Mouse (Mus musculus) frontal cortex, postnatal 25 days (tissue): Measurements from ENCODE around the gene Mnd1.

Experiments used
- DNase-seq, 2 experiments: peaks; one replicate each; pipeline ENCODE4 v3.0.0; 2022; ENCODE audit warnings: low spot score in 2 of 2

The Mnd1 gene

DNA sequence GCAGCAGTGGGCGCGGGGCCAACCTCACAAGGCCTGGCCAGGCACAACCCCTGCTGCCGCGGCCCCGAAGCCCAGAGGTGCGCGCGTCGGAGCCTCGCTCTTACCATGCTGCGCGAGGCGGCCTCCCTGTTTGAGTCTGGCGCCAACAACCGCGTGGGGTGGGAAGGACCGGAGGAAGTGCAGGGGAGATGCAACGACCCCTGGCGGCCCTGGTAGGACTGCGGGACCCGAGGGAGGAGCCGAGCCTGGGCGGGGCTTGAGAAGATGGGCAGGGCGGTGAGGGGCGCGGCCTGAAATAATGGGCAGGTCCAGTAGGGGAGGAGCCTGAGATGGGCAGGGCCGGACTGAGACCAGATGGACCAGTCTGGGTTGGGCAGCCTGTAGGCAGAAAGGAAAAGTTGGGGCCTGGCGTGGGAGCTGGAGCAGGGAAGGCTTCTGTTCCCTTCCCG is at the start of gene Mnd1:
TSS of gene Mnd1 (minus strand) at position 229 of the 449 bp plus-strand sequence.
- DNase-seq = peak; percentile 94 to 96

DNA sequence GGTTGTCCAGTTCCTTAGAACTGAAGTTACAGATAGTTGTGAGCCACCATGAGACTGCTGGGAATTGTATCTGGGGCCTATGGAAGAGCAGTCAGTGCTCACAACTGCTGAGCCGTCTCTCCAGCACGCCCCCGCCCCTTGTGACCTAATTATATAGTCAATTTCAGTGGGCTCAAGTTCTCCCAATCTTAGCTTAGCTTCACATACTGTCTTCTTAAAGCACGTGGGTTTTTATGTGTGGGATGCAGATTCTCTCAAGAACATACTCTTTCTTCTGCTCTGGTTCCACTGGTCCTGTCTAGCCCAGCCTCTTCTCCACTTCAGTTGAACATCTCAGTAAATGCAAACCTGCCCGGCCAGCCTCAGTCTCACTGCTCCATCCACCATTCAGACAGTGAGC is 49.1 kb upstream of the Mnd1 start:
- DNase-seq = no peak

DNA sequence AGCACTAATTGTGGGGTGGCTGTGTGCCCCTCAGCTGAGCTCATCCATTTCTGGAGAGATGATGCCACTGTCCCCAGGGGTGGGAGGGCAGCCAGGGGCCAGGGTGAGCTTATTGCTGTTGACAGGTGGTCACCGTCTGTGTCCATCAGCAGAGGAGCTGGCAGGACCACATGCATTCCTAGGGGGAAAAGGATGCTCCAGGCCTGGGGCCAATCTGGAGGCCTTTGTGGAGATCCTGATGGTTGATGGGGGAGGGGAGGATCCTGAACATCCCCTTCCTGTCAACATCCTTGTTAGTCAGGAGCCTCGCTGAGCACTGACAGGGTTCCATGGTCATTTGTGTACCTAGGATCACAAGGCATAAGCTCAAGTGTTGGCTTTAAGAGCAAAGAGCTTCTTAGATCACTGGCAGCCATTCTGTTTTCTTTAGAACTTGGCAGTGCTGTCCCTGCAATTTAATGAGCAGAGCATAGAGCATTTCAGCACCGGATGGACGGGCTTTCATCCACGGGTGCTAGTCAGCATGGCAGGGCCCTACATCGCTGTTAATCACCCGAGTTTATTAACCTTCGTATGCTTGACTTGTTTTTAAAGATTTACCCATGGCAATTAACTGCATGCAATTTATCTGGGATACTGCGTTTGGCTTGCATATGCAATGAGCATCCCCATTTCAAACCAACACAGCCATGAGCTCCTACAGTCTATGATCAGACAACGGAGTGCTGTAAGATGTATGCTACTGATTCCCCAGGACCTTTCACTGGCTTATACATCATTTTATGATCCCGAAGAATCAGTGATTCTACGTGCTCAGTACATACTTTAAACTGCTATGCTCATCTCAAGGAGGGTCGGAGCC is 45.2 kb upstream of the Mnd1 start:
- DNase-seq = no peak

DNA sequence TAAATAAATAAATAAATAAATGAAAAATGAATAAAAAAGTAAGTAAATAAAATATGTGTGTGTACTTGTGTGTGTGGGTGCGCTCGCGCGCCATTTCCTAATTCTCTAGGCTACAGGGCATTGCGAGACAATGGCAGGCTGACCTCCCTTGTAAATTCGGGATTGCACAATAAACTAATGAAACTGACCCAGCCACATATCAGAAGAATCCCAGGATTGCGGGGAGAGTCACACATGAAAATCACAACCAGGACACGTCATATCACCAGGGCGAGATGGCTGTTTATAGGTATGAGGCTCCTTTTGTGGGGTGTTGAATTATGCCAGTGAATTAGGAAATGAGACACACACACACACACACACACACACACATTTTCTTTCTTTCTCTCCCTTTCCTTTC is 43.9 kb upstream of the Mnd1 start:
- no peak for DNase-seq

DNA sequence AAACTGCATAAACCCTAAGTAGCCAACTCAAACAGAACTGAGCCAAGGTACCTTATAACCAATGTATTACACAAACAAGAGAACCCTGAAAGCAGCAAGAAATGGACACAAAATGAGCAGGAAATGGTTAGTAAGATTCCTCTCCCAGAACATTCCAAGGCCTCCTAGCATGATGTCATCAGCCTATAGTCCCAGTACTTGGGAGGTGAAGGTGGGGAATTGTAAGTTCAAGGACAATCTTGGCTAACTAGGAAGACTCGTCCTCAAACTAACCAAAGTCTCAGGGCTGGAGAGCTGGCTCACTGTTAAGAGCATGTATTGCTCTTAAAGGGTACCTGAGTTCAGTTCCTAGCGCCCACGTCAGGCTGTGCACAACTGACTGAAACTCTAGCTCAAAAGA is 42.6 kb upstream of the Mnd1 start:
- no peak for DNase-seq

DNA sequence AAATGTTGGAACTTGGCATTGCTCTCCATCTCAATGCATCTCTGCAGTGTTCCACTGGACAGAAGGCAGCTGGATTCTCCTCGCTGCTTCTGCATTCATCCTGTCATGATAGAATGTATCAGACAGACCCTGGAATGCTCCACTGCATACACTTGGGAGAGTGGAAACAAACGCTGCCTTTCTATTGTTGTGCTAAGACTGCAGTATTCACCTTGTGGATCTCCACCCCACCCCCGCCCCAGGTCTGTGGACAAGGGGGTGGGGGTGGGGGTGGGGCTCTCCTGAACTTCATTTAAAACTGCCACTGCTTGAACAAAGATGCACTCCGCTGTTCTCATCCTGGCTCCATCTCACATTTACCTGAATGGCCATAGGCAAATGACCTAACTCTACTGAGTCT is 38.3 kb upstream of the Mnd1 start:
- DNase-seq = no peak

DNA sequence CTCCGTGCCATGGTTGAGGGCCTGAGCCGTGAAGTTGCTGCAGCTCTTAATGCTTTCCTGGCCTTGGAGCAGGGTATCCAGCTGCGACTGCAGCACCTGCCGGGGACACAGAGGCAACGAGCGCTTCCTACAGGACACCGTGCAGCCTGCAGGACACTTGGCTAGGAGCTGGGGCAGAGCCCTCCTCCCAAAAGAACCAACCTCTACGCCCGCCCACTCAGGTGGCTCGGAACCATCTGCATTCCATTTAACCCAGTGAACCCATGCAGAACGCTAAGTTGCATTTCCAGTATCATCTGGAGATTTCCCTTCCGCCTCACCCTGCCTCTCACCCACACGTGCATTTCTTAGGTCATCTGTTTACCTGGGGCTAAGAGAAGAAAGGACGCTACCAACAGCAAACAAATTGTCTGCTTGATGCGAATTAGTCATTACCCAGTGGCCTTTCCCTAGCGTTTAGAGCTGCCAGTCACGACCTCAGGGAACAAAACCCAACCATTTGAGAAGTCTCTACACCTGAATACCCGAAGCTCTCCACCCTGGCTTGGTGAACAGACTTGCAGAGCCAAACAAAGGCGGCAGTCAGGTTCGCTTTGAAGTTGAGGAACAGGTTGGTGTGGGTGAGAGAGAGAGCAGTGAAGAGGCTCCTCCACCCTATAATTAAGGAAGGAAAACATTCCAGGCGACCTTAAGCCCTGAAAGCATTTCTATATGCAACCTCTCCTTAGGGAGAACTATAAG is 35.7 kb upstream of the Mnd1 start:
- DNase-seq = no peak

DNA sequence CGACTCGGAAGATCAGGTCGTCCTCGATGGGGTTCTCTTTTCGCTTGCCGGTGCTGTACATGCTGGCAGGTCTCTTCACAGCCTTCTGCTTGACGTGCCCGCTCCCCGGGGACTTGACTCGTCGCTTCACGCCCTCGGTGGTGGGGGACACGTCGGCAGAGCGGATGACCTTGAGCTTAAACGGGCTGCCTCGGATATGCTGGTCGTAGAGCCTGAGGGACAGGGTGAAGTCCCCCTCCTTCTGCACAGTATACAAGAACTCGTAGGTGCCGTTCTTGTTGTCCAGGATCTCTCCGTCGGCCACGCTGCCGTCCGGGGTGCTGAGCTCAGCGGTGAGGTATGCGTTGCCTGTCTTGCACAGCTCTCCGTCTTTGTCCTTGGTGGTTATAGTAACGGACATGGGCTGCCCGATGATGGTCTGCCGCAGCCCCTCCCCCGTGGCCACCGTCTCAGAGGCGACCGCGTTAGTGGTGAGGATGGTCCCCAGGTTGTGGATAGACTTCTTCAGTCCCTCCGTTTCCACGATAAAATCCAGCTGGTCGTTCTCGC is 35.0 kb upstream of the Mnd1 start:
- DNase-seq = no peak

DNA sequence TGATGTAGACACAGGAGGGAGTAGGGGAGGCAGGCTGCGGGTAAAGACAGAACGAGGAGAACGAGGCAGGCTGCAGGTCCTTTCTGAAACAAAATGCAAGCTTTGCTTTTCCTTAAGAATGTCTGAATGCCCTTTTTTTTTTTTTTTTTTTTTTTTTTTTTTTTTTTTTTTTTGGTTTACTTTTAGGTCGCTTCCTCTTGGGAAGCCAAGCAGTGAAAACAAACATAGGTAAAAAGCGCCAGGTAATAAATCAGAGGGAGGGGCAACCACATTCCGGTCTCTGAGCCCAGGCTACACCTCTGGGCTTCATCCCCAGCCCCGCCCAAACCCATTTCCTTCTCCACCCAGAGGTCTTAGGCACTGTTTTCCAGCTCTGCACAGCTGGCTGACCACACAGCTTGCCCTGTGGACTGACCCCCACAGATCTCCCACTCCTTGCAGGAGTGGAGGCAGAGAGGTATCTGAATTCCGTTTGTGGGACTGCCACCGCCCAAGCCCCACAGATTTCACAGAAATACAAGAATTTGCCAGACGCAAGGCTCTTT is 34.1 kb upstream of the Mnd1 start:
- no peak for DNase-seq

DNA sequence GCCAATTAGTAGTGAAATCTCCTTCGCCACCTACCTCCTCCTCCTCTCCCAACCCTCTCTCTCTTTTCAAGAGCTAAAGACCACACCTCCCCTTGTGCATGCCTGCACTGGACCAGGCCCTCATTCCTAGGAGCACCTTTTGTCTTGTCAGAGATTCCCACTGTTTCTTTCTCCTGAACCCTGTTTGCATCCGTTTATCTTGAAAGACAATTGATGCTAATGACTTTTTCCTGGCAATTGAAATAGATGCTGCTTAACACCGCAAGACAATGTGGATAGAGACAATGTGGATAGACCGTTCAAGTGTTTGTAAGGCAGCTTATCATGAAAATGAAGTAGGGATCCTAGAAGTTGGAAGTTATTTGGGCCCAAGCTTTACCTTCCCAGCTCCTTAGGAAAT is 26.1 kb upstream of the Mnd1 start:
- no peak for DNase-seq

DNA sequence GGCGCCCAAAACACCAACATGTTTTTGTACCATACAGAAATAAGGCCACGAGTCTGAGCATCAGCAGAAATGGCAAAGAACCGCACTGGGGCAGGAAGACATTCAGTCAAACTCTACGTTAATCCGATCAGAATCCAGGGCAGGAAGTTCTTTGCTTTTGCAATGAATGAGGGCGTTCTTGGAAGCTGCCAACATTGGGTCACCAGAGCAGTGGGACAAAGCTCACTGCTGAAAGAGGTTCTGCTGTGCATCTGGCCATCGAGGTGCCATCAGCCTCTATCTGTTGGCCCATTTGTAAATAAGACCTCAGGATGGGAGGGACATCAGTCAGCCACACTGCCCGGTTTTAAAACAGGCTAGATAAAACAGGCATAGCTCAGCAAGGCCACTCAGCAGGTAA is 25.5 kb upstream of the Mnd1 start:
- no peak for DNase-seq

DNA sequence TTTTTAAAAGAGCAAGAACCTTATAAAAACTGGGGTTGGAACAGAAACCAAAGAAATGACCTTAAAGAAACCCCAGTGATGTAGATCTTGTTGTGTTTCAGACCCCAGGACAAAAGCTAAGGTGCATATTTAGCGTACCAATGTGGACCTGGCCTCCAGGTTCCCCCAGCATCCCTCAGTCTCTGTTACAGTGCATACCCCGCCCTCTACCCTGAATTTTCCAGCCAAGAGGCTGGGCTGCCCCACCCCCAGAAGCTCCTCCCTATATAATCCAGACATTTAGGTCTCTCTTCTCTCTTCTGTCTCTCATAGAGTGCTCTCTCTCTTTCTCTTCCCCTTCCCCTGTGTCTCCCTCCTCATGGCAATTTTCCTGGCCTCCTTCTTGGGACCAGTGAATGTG is 24.7 kb upstream of the Mnd1 start:
- DNase-seq = no peak

DNA sequence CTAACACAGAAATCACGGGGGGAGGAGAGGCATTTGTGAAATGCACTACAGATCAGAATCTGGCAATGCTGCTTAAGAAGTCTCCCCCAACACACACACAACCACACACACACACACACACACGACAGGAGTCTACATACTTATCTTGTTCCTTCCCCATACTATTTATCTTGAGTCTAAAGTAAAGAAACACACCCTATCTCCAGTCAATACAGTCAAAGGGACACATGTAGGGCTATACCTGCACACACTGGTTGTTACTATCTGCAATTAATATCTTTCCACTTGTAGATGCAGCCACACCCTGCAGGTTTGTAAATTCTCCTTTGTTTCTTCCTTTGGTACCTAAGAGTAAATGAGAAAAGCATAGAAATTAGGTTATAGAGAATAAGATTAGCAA is 22.2 kb upstream of the Mnd1 start:
- no peak for DNase-seq

DNA sequence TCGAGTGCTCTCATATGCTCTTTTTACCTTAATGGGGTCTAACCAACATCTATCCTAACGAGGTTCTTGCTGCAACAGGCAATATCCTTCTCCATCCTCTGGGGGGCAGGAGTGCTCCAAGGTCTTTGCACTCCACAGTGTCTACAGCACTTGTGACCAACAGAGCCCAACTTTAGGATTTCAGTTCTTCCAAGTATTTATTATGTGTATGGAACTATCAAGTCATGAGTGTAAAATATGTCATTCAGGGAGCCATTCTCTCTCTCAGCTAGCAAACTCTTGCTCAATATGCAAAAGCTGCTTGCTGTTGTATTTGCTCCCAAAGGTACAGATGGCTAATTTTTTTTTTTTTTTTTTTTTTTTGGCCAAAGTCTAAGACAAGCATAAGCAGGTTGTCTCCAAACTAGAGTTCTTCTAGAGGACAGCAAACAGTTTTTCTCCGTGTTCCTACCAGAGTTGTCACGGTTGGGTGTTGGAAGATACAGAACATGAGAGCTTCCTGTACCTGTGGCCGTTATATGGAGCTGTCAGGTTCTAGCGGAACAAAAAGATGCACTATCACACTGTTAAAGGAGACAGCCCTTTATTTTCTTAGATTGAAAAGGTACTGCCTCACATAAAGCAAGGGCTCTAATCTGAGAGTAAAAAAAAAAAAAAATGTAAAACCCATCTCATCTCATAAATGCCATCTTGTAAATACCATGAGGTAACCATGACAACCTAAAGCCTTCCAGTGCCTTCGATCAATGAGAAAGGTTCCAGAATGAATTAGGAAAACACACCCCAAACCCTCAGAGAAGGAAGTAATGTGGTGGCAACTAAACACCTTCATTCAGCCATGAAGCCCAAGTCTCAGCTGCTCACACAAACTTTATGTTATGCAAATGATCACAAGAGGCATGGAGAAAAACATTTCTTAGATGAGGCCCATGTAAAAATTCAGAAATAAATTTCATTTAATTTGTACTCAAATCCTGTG is 20.0 kb upstream of the Mnd1 start:
- DNase-seq = peak; percentile 43 to 52

DNA sequence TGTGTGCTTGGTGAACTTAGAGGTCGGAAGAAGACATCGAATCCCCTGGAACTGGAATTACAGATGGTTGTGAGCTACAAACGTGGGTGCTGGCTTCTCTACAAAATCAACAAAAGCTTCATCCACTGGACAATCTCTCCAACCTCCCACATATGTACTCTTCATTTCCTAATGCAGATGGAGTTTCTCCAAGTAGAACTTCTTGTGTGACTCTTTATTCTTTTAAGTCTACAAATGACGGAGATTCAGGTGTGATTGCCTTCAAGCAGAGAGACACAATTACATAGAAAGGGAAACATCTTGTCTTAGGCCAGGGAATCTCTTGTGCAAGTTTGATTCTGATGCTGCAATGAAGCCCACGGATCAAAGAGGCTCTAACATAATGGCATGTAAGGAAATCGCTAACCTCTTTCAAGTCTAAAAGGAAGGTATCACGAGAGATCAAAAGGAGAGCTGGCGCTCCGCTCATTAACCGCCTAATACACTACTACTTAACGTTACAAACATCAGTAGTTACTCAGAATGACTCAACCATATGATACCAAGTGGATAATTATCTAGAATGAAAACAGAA is 18.1 kb upstream of the Mnd1 start, which contains the start of gene Gm6525:
TSS of gene Gm6525 (plus strand) at position 524 of the 574 bp plus-strand sequence.
- no peak for DNase-seq

DNA sequence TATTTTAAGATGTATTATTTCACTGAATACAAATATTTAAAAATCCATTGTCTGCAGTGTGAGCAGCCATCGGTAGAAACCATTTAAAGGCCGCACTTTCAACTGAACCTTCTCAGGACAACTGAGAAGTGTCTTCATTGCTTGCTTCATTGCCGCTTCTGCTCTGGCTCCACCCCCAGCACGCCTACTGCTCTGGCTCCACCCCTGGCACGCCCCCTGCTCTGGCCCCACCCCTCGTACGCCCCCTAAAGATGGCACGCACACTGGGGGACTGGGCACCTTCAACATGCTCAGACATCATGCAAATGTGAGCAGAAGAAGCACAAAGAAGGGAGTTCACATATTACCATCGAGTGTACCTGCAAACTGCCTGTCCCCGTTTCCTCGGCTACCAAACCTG is 16.8 kb upstream of the Mnd1 start:
- DNase-seq = no peak

DNA sequence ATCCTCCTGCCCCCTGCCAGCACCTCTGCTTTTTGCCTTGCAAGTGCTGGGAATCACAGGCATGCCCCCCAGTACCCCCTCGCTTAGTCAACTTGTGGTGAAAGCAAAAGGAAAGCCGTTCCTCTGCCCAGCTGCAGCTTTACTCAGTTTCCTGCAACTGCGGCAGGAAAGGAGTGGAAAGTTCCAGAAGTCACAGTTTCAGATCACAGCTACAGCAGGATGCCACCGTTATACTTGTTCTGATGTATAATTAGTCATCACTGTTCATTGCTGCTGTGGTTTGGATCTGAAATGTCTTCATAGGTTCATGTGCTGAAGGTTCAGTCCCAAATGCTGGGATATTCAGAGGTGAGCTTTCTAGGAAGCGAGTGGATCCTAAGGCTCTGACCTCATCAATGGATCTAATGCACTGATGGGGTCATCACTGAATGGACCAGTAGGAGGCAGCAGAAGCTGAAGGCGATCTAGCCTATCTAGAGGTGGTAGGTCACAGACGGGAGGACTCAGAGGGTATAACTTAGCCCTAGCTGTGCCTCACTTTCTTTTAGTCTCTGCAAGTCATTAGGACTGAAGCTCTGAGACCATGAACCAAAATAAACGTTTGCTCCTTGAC is 13.9 kb upstream of the Mnd1 start:
- no peak for DNase-seq

DNA sequence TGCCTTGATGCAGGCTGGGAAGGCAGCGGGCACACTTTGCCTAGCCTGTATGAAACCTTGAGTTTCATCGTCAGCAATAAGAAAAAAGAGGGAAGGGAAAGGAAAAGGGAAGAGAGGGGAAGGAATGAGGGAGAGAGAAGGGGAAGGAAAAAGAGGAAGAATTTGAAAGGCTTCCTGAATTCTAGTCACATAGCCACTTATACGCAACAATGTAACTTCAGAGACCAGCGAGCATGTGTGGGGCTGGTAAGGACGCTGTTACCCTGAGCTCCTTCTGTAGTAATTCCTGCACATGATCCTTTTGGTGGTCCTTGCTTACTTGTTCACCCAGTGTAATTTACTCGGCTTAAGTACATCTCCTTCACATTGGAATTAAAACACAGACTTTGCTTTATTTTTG is 13.4 kb upstream of the Mnd1 start:
- no peak for DNase-seq

DNA sequence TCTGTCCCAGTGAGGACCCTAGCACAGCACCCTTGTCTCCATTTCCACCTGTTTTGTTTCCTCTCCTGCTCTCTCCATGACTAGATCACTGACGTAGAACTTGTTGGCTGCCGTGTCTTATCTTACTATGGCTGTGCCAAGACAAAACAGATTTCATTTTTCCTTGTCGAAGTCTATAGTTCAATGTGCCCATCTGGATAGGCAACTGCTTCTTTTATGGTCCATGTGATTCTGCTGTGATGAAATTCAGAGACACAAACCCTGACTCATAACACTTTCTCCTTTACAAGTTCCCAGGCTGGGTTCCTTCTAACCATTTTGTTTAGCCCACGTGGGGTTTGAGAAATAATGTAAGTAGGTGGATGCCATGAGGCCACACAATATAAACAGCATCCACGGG is 10.5 kb upstream of the Mnd1 start:
- no peak for DNase-seq

DNA sequence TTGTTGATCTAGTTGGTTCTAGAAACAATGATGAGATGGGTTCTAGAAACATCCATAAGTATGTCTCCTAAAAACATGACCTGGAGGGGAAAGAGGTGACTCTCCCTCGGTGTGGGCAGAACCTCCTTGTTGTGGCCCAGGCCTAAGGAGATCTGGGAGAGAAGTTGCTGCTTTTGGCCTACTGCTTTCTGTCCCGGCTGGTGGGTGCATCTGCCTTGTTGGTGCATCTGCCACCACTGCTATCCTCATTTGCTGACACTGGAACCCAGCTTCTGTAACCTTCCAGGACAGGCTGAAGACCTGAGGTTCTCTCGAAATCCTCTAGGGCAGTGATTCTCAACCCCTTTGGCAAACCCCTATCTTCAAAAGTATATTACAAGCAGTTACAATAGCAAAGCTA is 9.8 kb upstream of the Mnd1 start:
- no peak for DNase-seq
